Mouse (Mus musculus) G1E (cell line): ENCODE measurements around the gene Gse1.

Source experiments
- CTCF ChIP-seq: IDR thresholded peaks from 2 replicates; pipeline ENCODE4 v1.5.1; 2012; ENCODE audit warnings: low read depth, low read length, inconsistent platforms, mixed read lengths
- GATA1 ChIP-seq: IDR thresholded peaks from 2 replicates; pipeline ENCODE4 v1.6.1; 2012; ENCODE audit warnings: borderline replicate concordance, low read length, inconsistent platforms, mixed read lengths
- GATA2 ChIP-seq: IDR thresholded peaks from 2 replicates; pipeline ENCODE4 v1.6.1; 2012; ENCODE audit warnings: low read depth, low read length, inconsistent platforms, borderline replicate concordance
- POLR2AphosphoS5 ChIP-seq: IDR thresholded peaks from 2 replicates; pipeline ENCODE4 v1.6.1; 2012; ENCODE audit warnings: low read depth, low read length, inconsistent platforms; ENCODE audit not compliant: insufficient replicate concordance
- TAL1 ChIP-seq: conservative IDR thresholded peaks from 2 replicates; pipeline ENCODE4 v1.6.1; 2012; ENCODE audit warnings: low read depth, low read length, inconsistent platforms, mixed read lengths

DNA sequence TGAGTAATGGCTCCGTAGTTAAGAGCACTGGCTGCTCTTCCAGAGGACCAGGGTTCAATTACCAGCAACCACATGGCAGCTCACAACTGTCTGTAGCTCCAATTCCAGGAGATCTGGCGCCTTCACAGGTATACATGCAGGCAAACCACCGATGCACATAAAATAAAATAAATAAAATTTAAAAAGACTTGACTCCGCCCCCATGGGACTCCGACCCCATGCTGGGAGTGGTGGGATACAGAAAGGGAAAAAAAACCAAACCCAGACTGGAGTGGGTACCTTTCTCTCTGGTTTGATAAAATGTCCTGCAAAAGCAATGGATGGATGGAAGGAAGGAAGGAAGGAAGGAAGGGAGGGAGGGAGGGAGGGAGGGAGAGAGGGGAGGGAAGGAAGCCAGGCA, 91.9 kb downstream of the Gse1 start:
- TF ChIP-seq TAL1 (no peak), GATA1 (no peak), CTCF (no peak), POLR2AphosphoS5 (no peak), GATA2 (no peak)
